Mouse (Mus musculus) frontal cortex, postnatal 36 days (tissue): Measurements from ENCODE around the gene Cd300ld5.
"Not testable (repeated sequence)": the region's sequence is repeated elsewhere in the genome, so short reads cannot be mapped to it uniquely, and the experiment has no call there.

Source experiments
- DNase-seq, 2 experiments: peaks; one replicate each; pipeline ENCODE4 v3.0.0; 2022; ENCODE audit warnings: low spot score in 2 of 2

The Cd300ld5 gene

GRCm38 (mm10) chr11:115037669-115038068 is at the start of gene Cd300ld5:
Gene Cd300ld5 (minus strand): TSS chr11:115037769.
- not testable (repeated sequence) for DNase-seq

- no peak for DNase-seq
These were observed 48.6 kb upstream of the Cd300ld5 start for GRCm38 (mm10) chr11:115086213-115086612.

GRCm38 (mm10) chr11:115085064-115085463 is 47.5 kb upstream of the Cd300ld5 start:
- no peak for DNase-seq

- no peak for DNase-seq
These were observed 47.0 kb upstream of the Cd300ld5 start for GRCm38 (mm10) chr11:115084595-115084994.

GRCm38 (mm10) chr11:115083376-115084139 is 46.0 kb upstream of the Cd300ld5 start:
- peak; percentile 61 to 80 for DNase-seq

GRCm38 (mm10) chr11:115082196-115082595 is 44.6 kb upstream of the Cd300ld5 start:
- no peak for DNase-seq

GRCm38 (mm10) chr11:115081373-115081772 is 43.8 kb upstream of the Cd300ld5 start:
- no peak for DNase-seq

- peak; percentile 35 to 58 for DNase-seq
These were observed 43.3 kb upstream of the Cd300ld5 start for GRCm38 (mm10) chr11:115080886-115081285.

GRCm38 (mm10) chr11:115078680-115079079 is 41.1 kb upstream of the Cd300ld5 start:
- DNase-seq, result no peak

- no peak for DNase-seq
These were observed 39.9 kb upstream of the Cd300ld5 start for GRCm38 (mm10) chr11:115077436-115077835.

GRCm38 (mm10) chr11:115075859-115076258 is 38.3 kb upstream of the Cd300ld5 start:
- no peak for DNase-seq

- no peak for DNase-seq
These were observed 37.8 kb upstream of the Cd300ld5 start for GRCm38 (mm10) chr11:115075407-115075806.

GRCm38 (mm10) chr11:115073002-115073401 is 35.4 kb upstream of the Cd300ld5 start:
- no peak for DNase-seq

GRCm38 (mm10) chr11:115071631-115072294 is 34.2 kb upstream of the Cd300ld5 start:
- DNase-seq, result no peak

GRCm38 (mm10) chr11:115071015-115071551 is 33.5 kb upstream of the Cd300ld5 start:
- no peak for DNase-seq

GRCm38 (mm10) chr11:115066768-115067167 is 29.2 kb upstream of the Cd300ld5 start:
- DNase-seq, result no peak

- no peak for DNase-seq
These were observed 24.5 kb upstream of the Cd300ld5 start, which contains the start of gene Cd300e for GRCm38 (mm10) chr11:115062077-115062476. Gene Cd300e (minus strand): TSS chr11:115062177.

- no peak for DNase-seq
These were observed 22.2 kb upstream of the Cd300ld5 start for GRCm38 (mm10) chr11:115059797-115060196.

- no peak for DNase-seq
These were observed 21.1 kb upstream of the Cd300ld5 start for GRCm38 (mm10) chr11:115058701-115059100.

- DNase-seq, result no peak
These were observed 17.0 kb upstream of the Cd300ld5 start for GRCm38 (mm10) chr11:115054537-115054936.

GRCm38 (mm10) chr11:115052991-115053390 is 15.4 kb upstream of the Cd300ld5 start:
- DNase-seq, result no peak

GRCm38 (mm10) chr11:115052206-115052605 is 14.6 kb upstream of the Cd300ld5 start:
- DNase-seq, result no peak
